Mouse (Mus musculus): ENCODE measurements around the gene Cnn2.
"Not testable (repeated sequence)": the region's sequence is repeated elsewhere in the genome, so short reads cannot be mapped to it uniquely, and the experiment has no call there.

Cnn2 gene

DNA sequence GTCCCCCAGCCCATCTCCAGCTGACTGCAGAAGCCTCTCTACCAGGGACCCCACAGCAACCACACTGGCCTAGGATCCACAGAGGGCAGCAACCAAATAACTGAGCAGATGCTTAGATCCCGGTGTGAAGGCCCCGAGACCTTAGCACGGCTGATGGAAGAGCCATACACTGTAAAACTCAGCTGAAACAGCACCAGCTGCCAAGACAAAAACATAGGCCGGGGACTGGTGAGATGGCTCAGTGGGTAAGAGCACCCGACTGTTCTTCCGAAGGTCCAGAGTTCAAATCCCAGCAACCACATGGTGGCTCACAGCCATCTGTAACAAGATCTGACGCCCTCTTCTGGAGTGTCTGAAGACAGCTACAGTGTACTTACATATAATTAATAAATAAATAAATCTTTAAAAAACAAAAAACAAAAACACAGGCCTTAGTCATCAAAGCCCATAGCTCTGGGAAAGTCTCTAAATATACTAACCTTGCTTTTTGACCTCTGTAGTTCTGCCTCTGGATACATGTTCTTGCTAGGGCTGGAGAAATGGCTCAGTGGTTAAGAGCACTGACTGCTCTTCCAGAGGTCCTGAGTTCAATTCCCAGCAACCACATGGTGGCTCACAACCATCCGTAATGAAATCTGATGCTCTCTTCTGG is 53.2 kb downstream of the Cnn2 start:
- not testable (repeated sequence) for DNase-seq (ENCODE audit: low spot score)

- peak; percentile 54 for DNase-seq (ENCODE audit: low spot score)
Observed at GRCm38 (mm10) chr10:80044087-80044486, 55.7 kb downstream of the Cnn2 start.

DNA sequence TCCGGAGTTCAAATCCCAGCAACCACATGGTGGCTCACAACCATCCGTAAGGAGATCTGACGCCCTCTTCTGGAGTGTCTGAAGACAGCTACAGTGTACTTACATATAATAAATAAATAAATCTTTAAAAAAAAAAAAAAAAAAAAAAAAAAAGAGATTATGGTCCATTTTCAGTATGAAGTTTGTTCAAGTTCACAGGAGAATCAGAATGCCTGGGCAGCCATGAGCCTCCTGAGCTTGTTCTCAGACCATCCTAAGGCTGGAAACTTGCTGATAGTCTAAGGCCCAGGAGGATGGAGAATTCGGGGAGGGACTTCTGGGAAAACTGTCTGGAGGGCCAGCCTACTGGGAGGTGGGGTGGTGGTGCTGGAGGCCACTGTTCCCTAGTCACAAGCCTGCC is 57.0 kb downstream of the Cnn2 start:
- DNase-seq (ENCODE audit: low spot score): not testable (repeated sequence)

Data from retina, embryonic 14.5 days (tissue).